Mouse (Mus musculus) right cerebral cortex, postnatal 10 days (tissue): ENCODE data around the gene Taf8.

Experiments
- DNase-seq, 2 experiments: peaks; one replicate each; pipeline ENCODE4 v3.0.0; 2021; ENCODE audit warnings: low spot score in 2 of 2

The Taf8 gene

GRCm38 (mm10) chr17:47501946-47502706 is at the start of gene Taf8:
TSS of gene Taf8 (minus strand) at chr17:47502292.
- peak; percentile 95 for DNase-seq

- DNase-seq, result no peak
Measured at GRCm38 (mm10) chr17:47551049-47551448, 49.0 kb upstream of the Taf8 start.

- peak; percentile 65 to 68 for DNase-seq
Measured at GRCm38 (mm10) chr17:47545861-47546331, 43.8 kb upstream of the Taf8 start.

- no peak for DNase-seq
Measured at GRCm38 (mm10) chr17:47545154-47545553, 43.1 kb upstream of the Taf8 start.

- DNase-seq, result no peak
Measured at GRCm38 (mm10) chr17:47543051-47543650, 41.1 kb upstream of the Taf8 start.

- DNase-seq, result no peak
Measured at GRCm38 (mm10) chr17:47542061-47542460, 40.0 kb upstream of the Taf8 start.

GRCm38 (mm10) chr17:47539128-47539527 is 37.0 kb upstream of the Taf8 start:
- DNase-seq, result no peak

- no peak for DNase-seq
Measured at GRCm38 (mm10) chr17:47538049-47538448, 36.0 kb upstream of the Taf8 start.

- DNase-seq, result no peak
Measured at GRCm38 (mm10) chr17:47535812-47536236, 33.7 kb upstream of the Taf8 start.

- no peak for DNase-seq
Measured at GRCm38 (mm10) chr17:47533691-47534090, 31.6 kb upstream of the Taf8 start.

- no peak for DNase-seq
Measured at GRCm38 (mm10) chr17:47532364-47532763, 30.3 kb upstream of the Taf8 start.

- no peak for DNase-seq
Measured at GRCm38 (mm10) chr17:47531387-47531818, 29.3 kb upstream of the Taf8 start.

- DNase-seq, result no peak
Measured at GRCm38 (mm10) chr17:47529595-47529994, 27.5 kb upstream of the Taf8 start.

GRCm38 (mm10) chr17:47528919-47529318 is 26.8 kb upstream of the Taf8 start:
- DNase-seq, result no peak

- DNase-seq, result no peak
Measured at GRCm38 (mm10) chr17:47527581-47528300, 25.6 kb upstream of the Taf8 start.

GRCm38 (mm10) chr17:47526856-47527520 is 24.9 kb upstream of the Taf8 start:
- DNase-seq, result no peak

- DNase-seq, result no peak
Measured at GRCm38 (mm10) chr17:47524991-47525390, 22.9 kb upstream of the Taf8 start.

- DNase-seq, result no peak
Measured at GRCm38 (mm10) chr17:47524055-47524454, 22.0 kb upstream of the Taf8 start.

- DNase-seq, result peak in 1 of 2 experiments; percentile 35
Measured at GRCm38 (mm10) chr17:47523211-47523682, 21.2 kb upstream of the Taf8 start.

- no peak for DNase-seq
Measured at GRCm38 (mm10) chr17:47522536-47522935, 20.4 kb upstream of the Taf8 start.

- peak; percentile 74 to 78 for DNase-seq
Measured at GRCm38 (mm10) chr17:47521551-47522258, 19.6 kb upstream of the Taf8 start.
